Mouse (Mus musculus): ENCODE data around the gene 1110008P14Rik.
"Not testable (repeated sequence)": the region's sequence is repeated elsewhere in the genome, so short reads cannot be mapped to it uniquely, and the experiment has no call there.

GRCm38 (mm10) chr2:32362274-32362673, 19.5 kb downstream of the 1110008P14Rik start:
- TF ChIP-seq CTCF (IDR thresholded peaks at IDR 0.05; ENCODE audit: control insufficient read depth, insufficient read depth, low read length); POLR2A (IDR thresholded peaks at IDR 0.05; ENCODE audit: borderline replicate concordance, control insufficient read depth, low read depth, low read length): not testable (repeated sequence)
